Mouse (Mus musculus) megakaryocyte, embryonic 14.5 days (primary cell): ENCODE measurements around the gene Vamp3.

Source experiments
- FLI1 ChIP-seq: IDR thresholded peaks from 2 replicates; pipeline ENCODE4 v1.6.1; 2012; ENCODE audit warnings: low read length, inconsistent platforms, mixed read lengths
- GATA1 ChIP-seq: IDR thresholded peaks from 3 replicates; pipeline ENCODE4 v1.6.1; 2012; ENCODE audit warnings: mixed read lengths, low read length, inconsistent platforms, borderline replicate concordance

GRCm38 (mm10) chr4:151001397-151001796 lies 56.4 kb downstream of the Vamp3 start:
- TF ChIP-seq GATA1 (no peak), FLI1 (no peak)
